Mouse (Mus musculus) stomach, embryonic 14.5 days (tissue): Measurements from ENCODE around the gene Ndufs5. TPM values are rescaled to one million over a fixed set of nuclear protein-coding genes. Genes with fewer than 3 reads are reported as not detected.

Experiments used
- ATAC-seq: fragments of 200-750 bp; cut with Nextera tagmentation; 2 replicates; pipeline ENCODE4 v1.8.0; 2017; ENCODE audit warnings: low read depth, moderate TSS enrichment; ENCODE audit not compliant: insufficient number of reproducible peaks, insufficient read depth, low FRiP score
- H3K27ac ChIP-seq: fragments of 300-500 bp; sonication (generic); 2 replicates; pipeline ENCODE4 v1.5.1; 2014; ENCODE audit warnings: mild to moderate bottlenecking, low read length, moderate library complexity, mixed read lengths
- H3K27me3 ChIP-seq: fragments of 300-500 bp; sonication (generic); 2 replicates; pipeline ENCODE4 v1.6.1; 2014; ENCODE audit warnings: low read length, control low read depth, mixed read lengths; ENCODE audit not compliant: control insufficient read depth, insufficient read depth
- H3K36me3 ChIP-seq: fragments of 300-500 bp; sonication (generic); 2 replicates; pipeline ENCODE4 v1.6.1; 2014; ENCODE audit warnings: mild to moderate bottlenecking, control low read depth, low read length, moderate library complexity, mixed read lengths; ENCODE audit not compliant: control insufficient read depth, insufficient read depth
- H3K4me1 ChIP-seq: fragments of 300-500 bp; sonication (generic); 2 replicates; pipeline ENCODE4 v1.6.1; 2014; ENCODE audit warnings: low read length, control low read depth, mixed read lengths; ENCODE audit not compliant: control insufficient read depth, insufficient read depth
- H3K4me2 ChIP-seq: fragments of 300-500 bp; sonication (generic); replicated peaks from 2 replicates; pipeline ENCODE4 v1.6.1; 2014; ENCODE audit warnings: low read depth, low read length, control low read depth
- H3K4me3 ChIP-seq: fragments of 300-500 bp; sonication (generic); 2 replicates; pipeline ENCODE4 v1.5.1; 2014; ENCODE audit warnings: low read depth, low read length, control low read depth
- H3K9ac ChIP-seq: fragments of 300-500 bp; sonication (generic); replicated peaks from 2 replicates; pipeline ENCODE4 v1.6.1; 2014; ENCODE audit warnings: low read depth, mild to moderate bottlenecking, control low read depth, low read length, moderate library complexity, mixed read lengths
- H3K9me3 ChIP-seq: fragments of 300-500 bp; sonication (generic); 2 replicates; pipeline ENCODE4 v1.6.1; 2016; ENCODE audit warnings: low read depth, low read length, control low read depth; ENCODE audit not compliant: control insufficient read depth
- WGBS: fragments of 180-500 bp; shearing (Covaris S2); extraction: QIAGEN DNeasy Blood & Tissue Kit; methylation state at CpG from one replicate; pipeline ENCODE4 v1.1.7; 2014; 5-methylcytosine and 5-hydroxymethylcytosine counted together
- polyA plus RNA-seq: library from polyadenylated mRNA; unstranded; fragments of >200 nt; fragmentation: Nextera tagmentation; extraction: Ambion mirVana; gene quantifications from 2 replicates; pipeline ENCODE4 v1.2.1, GENCODE M21; 2014

The Ndufs5 gene
- polyA plus RNA-seq, 1 experiment from 2014 or later = 346 TPM

GRCm38 (mm10) chr4:123712431-123712830 is 5.6 kb downstream of the Ndufs5 start:
- no peak for ATAC-seq
- Histone ChIP-seq H3K27me3 (no peaks in the 10 kb centered on the region), H3K9ac (no peak overlapping the region), H3K4me1 (peaks cover 3% of the 10 kb centered on the region; the same call in 1 of the 2 replicates), H3K4me2 (no peak overlapping the region), H3K9me3 (no peaks in the 10 kb centered on the region), H3K27ac (no peak overlapping the region), H3K36me3 (peaks cover 10% of the 10 kb centered on the region), H3K4me3 (no peak overlapping the region)
- WGBS = 86% methylated on average over 1 of the region's 3 CpGs

- WGBS = 91% methylated on average over 5 of the region's 5 CpGs
- Histone ChIP-seq H3K9me3 (no peaks in the 10 kb centered on the region), H3K4me1 (no peaks in the 10 kb centered on the region), H3K27me3 (no peaks in the 10 kb centered on the region), H3K4me2 (no peak overlapping the region), H3K4me3 (no peak overlapping the region), H3K36me3 (peaks cover 4% of the 10 kb centered on the region), H3K27ac (no peak overlapping the region), H3K9ac (no peak overlapping the region)
- ATAC-seq = no peak
These were observed 10.7 kb downstream of the Ndufs5 start for GRCm38 (mm10) chr4:123707340-123707739.

DNA sequence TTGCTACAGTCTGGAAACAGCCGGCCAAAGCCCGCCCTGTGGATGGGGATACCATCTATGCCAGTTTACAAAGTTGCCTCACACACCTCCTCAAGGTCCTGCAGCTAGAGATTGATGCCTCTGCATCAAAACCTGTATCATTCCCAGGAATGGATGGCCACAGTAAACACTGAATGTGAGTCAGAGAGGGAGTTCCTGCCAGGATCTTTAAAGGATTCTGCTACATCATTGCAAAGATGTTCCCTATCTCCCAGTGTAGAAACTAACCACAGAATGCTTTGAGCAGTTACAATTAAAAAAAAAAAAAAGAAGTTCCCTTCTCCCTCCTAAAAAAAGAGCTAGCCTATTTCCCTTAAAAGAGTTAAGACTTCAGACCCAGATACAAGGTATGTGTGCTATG is 12.7 kb downstream of the Ndufs5 start:
- Histone ChIP-seq H3K9ac (no peak overlapping the region), H3K4me2 (no peak overlapping the region), H3K27me3 (no peaks in the 10 kb centered on the region), H3K9me3 (no peaks in the 10 kb centered on the region), H3K27ac (no peak overlapping the region), H3K36me3 (no peaks in the 10 kb centered on the region), H3K4me1 (no peaks in the 10 kb centered on the region), H3K4me3 (no peak overlapping the region)
- 90% methylated on average over 2 of the region's 2 CpGs for WGBS
- ATAC-seq = no peak

DNA sequence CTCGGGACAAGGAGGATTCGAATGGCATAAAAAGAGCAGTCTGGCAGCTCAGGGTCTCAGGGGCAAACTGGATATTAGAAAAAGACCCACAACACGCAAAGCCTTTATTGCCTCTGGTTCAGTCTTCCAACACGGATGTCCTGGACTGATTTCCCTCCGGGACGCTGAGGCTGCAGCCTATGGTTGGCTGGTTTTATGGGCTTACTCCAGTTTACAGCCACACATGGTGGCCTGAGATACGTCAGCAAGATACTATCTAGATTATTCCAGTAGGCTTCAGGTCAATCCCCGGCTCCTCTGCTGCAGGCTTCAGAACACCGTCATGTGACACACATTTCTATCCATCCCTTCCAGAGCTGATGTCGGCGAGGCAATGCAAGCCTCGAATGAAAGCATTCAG is 24.6 kb downstream of the Ndufs5 start:
- Histone ChIP-seq H3K4me2 (no peak overlapping the region), H3K9me3 (no peaks in the 10 kb centered on the region), H3K9ac (no peak overlapping the region), H3K27ac (no peak overlapping the region), H3K4me3 (no peak overlapping the region), H3K36me3 (no peaks in the 10 kb centered on the region), H3K27me3 (no peaks in the 10 kb centered on the region), H3K4me1 (no peaks in the 10 kb centered on the region)
- ATAC-seq = no peak
- WGBS = 85% methylated on average over 12 of the region's 12 CpGs

DNA sequence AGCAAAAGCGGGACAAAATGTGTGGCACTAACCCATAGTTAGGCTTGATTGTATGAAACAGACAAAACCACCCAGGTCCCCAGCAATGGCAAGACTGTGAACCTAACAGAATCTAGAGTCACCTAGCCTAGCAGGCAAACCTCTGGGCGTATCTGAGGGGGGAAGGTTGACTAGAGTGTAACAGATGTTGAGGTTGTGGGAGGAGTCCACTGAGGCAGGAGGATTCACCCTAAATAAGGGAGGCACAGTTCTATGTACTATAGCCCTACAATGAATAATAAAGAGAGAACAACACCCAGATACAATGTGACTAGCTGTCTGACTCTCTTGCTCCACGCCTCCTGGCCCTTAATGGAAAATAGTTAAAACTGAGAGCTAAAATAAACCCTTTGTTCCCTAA is 25.9 kb downstream of the Ndufs5 start:
- H3K36me3 ChIP-seq = no peaks in the 10 kb centered on the region
- ATAC-seq = no peak
- no peak overlapping the region for H3K4me2 ChIP-seq
- H3K27ac ChIP-seq = no peak overlapping the region
- no peaks in the 10 kb centered on the region for H3K9me3 ChIP-seq
- WGBS = 83% methylated on average over 3 of the region's 3 CpGs
- H3K27me3 ChIP-seq = no peaks in the 10 kb centered on the region
- no peaks in the 10 kb centered on the region for H3K4me1 ChIP-seq
- no peak overlapping the region for H3K9ac ChIP-seq
- H3K4me3 ChIP-seq = no peak overlapping the region

- Histone ChIP-seq H3K36me3 (no peaks in the 10 kb centered on the region), H3K27me3 (peaks cover 5% of the 10 kb centered on the region; the same call in 1 of the 2 replicates), H3K9me3 (no peaks in the 10 kb centered on the region), H3K4me1 (no peaks in the 10 kb centered on the region), H3K27ac (no peak overlapping the region), H3K9ac (no peak overlapping the region), H3K4me3 (no peak overlapping the region), H3K4me2 (no peak overlapping the region)
- 82% methylated on average over 10 of the region's 10 CpGs for WGBS
- no peak for ATAC-seq
These were observed 27.7 kb downstream of the Ndufs5 start for GRCm38 (mm10) chr4:123690311-123690710.

DNA sequence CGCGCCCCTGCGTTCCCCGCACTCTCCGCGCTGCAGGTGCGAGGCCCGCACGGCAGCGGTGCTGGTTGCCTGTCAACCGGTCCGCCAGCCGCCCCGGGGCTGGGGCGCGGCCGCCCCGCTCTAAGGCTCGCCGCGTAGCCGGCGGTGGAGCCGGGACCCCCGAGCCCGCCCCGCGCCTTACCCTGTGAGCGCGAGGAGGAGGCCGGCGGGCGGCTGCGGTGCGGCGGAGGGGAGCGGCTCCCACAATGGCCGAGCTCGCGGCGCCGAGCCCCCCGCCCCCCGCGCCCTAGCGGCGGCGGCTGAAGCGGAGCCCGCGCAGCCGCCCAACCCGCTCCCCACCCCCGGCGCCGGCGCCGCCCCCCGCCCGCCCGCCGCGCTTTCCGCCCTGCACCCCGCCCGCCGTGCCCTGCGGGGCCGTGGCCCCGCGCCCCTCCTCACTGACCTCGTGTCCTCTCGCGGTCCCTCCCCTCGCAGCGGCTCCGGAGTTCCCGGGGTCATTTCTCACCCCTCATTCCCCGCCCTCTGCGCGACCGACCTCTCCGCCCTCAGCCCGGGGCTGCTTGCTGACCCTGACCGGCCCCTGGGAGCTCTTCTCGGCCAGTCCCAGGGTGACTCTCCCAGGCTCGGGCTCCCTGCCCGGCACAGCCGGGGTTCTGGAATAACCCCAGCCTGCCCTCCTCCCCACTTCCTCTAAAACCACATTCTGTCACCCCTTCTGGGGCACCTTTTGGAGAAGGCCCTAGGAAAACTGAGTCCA is 30.8 kb downstream of the Ndufs5 start:
- H3K4me1 ChIP-seq = no peaks in the 10 kb centered on the region
- H3K4me3 ChIP-seq = peak overlapping the region; percentile 81
- H3K9ac ChIP-seq = peak overlapping the region; percentile 60
- peak overlapping the region; percentile 100 for H3K4me2 ChIP-seq
- whole genome bisulfite sequencing = 1% methylated on average over 46 of the region's 89 CpGs
- ATAC-seq = peak; percentile 62
- H3K9me3 ChIP-seq = no peaks in the 10 kb centered on the region
- H3K27ac ChIP-seq = no peak overlapping the region
- H3K27me3 ChIP-seq = peaks cover 5% of the 10 kb centered on the region; the same call in 1 of the 2 replicates
- no peaks in the 10 kb centered on the region for H3K36me3 ChIP-seq

- peaks cover 5% of the 10 kb centered on the region; the same call in 1 of the 2 replicates for H3K27me3 ChIP-seq
- no peak overlapping the region for H3K27ac ChIP-seq
- H3K4me3 ChIP-seq = peak overlapping the region; percentile 81
- WGBS = under 1% methylated on average over 46 of the region's 56 CpGs
- H3K4me2 ChIP-seq = peak overlapping the region; percentile 100
- H3K4me1 ChIP-seq = 0 out of 2 replicates have a peak, but pooled peaks cover under 1% of the 10 kb centered on the region
- H3K9ac ChIP-seq = peak overlapping the region; percentile 60
- H3K36me3 ChIP-seq = no peaks in the 10 kb centered on the region
- 0 out of 2 replicates have a peak, but pooled peaks have one; percentile 5 for ATAC-seq
- H3K9me3 ChIP-seq = no peaks in the 10 kb centered on the region
These were observed 31.5 kb downstream of the Ndufs5 start for GRCm38 (mm10) chr4:123686368-123687024.
